Mouse (Mus musculus) intestine, embryonic 15.5 days (tissue): ENCODE measurements at regions not wholly inside any gene's neighbourhood (a gene's known extent, or its start where the extent isn't known, plus 50 kb on each side); places are given as distances from the start of the nearest gene placed in this dataset.
A peak's percentile ranks its signal among the peaks of the same experiment; 100 is the strongest.

ENCODE experiments used
- ATAC-seq: fragments of 200-750 bp; cut with Nextera tagmentation; 2 replicates; pipeline ENCODE4 v1.8.0; 2017; ENCODE audit warnings: moderate TSS enrichment, moderate library complexity
- H3K27ac ChIP-seq: fragments of 300-500 bp; sonication (generic); 2 replicates; pipeline ENCODE4 v1.5.1; 2015; ENCODE audit warnings: mild to moderate bottlenecking, inconsistent platforms
- H3K27me3 ChIP-seq: fragments of 300-500 bp; sonication (generic); replicated peaks from 2 replicates; pipeline ENCODE4 v1.6.1; 2015; ENCODE audit warnings: inconsistent platforms
- H3K36me3 ChIP-seq: fragments of 300-500 bp; sonication (generic); 2 replicates; pipeline ENCODE4 v1.6.1; 2015; ENCODE audit warnings: inconsistent platforms
- H3K4me1 ChIP-seq: fragments of 300-500 bp; sonication (generic); replicated peaks from 2 replicates; pipeline ENCODE4 v1.6.1; 2015; ENCODE audit warnings: inconsistent platforms
- H3K4me2 ChIP-seq: fragments of 300-500 bp; sonication (generic); replicated peaks from 2 replicates; pipeline ENCODE4 v1.6.1; 2015; ENCODE audit warnings: mild to moderate bottlenecking, inconsistent platforms
- H3K4me3 ChIP-seq: fragments of 300-500 bp; sonication (generic); replicated peaks from 2 replicates; pipeline ENCODE4 v1.5.1; 2015; ENCODE audit warnings: inconsistent platforms
- H3K9ac ChIP-seq: fragments of 300-500 bp; sonication (generic); 2 replicates; pipeline ENCODE4 v1.6.1; 2015; ENCODE audit warnings: inconsistent platforms
- H3K9me3 ChIP-seq: fragments of 300-500 bp; sonication (generic); 2 replicates; pipeline ENCODE4 v1.6.1; 2016; ENCODE audit warnings: inconsistent platforms
- WGBS: fragments of 180-500 bp; shearing (Covaris S2); methylation state at CpG from one replicate; pipeline ENCODE4 v1.1.7; 2015; 5-methylcytosine and 5-hydroxymethylcytosine counted together

DNA sequence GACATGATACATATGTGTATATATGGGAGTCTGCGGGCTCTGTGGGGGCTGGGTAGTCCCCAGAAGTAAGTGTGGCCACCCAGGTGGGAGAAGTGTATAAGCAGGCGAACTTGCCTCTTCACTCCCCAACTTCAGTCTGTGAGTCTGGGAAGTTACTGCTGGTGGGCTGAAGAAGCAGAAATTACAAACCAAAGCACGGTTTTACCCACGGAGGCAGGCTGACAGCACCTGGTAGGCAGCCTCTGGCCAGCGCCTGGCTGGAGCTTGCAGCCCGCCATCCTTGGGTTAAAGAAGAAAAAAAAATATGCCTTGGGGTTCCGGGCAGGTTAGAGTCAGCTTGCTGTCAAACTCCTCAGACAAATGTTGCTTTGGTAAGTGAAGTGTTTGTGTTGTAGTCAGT is 131.9 kb upstream of the Ubr2 start:
- no peaks in the 10 kb centered on the region for H3K36me3 ChIP-seq
- peak overlapping the region; percentile 98 for H3K27ac ChIP-seq
- peak overlapping the region; percentile 87 for H3K4me2 ChIP-seq
- WGBS: 0% methylated on average over 7 of the region's 7 CpGs
- H3K27me3 ChIP-seq: no peaks in the 10 kb centered on the region
- ATAC-seq: no peak
- peaks cover 30% of the 10 kb centered on the region; the same call in 1 of the 2 replicates for H3K4me1 ChIP-seq
- peak overlapping the region; percentile 62 for H3K4me3 ChIP-seq
- H3K9ac ChIP-seq: peak overlapping the region; percentile 76
- H3K9me3 ChIP-seq: no peaks in the 10 kb centered on the region

DNA sequence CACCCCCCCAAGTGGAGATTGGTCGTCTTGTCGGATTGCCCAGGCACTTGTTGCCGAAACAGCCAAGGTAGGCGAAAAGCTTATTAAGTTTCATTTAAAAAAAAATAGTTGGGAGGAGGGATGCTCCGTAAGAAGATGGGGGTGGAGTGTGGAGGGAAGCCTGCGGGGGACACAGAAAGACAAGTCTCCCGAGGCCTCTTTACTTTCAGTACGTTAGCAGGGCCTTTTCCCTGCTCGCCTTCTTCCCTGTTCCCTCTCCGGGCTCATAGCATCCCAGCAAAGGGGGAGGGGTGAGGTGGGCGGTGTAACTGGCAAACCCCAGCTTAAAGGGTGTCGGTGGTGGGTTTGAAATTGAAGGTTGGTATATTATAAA is 131.5 kb upstream of the Ubr2 start:
- H3K4me3 ChIP-seq: peak overlapping the region; percentile 62
- H3K9me3 ChIP-seq: no peaks in the 10 kb centered on the region
- H3K9ac ChIP-seq: peak overlapping the region; percentile 76
- peaks cover 28% of the 10 kb centered on the region; the same call in 1 of the 2 replicates for H3K4me1 ChIP-seq
- WGBS: under 1% methylated on average over 12 of the region's 12 CpGs
- H3K4me2 ChIP-seq: peak overlapping the region; percentile 87
- ATAC-seq: no peak
- H3K36me3 ChIP-seq: no peaks in the 10 kb centered on the region
- H3K27me3 ChIP-seq: no peaks in the 10 kb centered on the region
- peak overlapping the region; percentile 98 for H3K27ac ChIP-seq

DNA sequence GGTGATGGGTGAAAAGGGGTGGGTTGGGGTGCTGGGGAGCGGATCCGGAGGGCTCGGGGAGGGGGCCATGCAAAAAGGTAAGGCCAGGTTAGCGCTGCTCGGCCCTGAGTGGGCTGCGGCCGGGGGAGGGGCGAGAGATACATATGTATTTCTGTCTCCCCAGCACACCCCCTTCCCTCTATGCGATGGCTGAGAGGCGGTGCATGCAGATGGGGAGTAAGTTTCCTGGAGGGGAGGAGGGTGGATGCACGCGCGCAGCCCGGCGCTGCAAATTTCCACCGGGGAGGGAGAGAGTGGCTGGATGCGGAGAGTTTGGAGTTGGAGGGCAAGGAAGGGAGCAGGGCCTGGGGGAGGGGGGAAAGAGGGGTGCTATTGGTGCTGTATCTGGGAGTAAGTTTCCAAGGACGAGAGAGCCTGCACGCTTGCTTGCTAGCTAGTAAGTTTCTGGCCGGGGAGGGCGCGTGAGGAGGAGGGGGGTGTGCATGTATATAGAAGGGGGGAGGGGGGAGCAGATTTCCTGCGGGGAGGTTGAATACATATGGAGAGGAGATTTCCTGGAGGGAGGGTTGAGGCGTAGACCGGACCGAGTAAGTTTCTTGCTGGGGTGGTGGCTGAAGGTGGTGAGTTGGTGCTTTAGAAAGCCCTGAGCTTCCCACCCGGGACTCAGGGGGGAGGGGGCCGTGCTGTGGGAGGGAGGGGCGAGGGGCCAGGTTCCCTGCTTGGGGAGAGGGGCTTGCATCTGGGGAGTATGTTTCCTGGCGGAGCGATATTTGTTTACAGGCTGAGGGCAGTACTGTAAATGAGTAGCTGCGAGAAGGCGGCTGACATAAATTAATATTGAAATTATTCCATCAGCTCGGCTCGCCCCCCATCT is 130.8 kb upstream of the Ubr2 start:
- ATAC-seq: peak; percentile 67
- H3K4me3 ChIP-seq: peak overlapping the region; percentile 62
- H3K27ac ChIP-seq: peak overlapping the region; percentile 98
- peak overlapping the region; percentile 76 for H3K9ac ChIP-seq
- no peaks in the 10 kb centered on the region for H3K36me3 ChIP-seq
- H3K27me3 ChIP-seq: no peaks in the 10 kb centered on the region
- under 1% methylated on average over 34 of the region's 35 CpGs for WGBS
- no peaks in the 10 kb centered on the region for H3K9me3 ChIP-seq
- peaks cover 28% of the 10 kb centered on the region; the same call in 1 of the 2 replicates for H3K4me1 ChIP-seq
- H3K4me2 ChIP-seq: peak overlapping the region; percentile 87

DNA sequence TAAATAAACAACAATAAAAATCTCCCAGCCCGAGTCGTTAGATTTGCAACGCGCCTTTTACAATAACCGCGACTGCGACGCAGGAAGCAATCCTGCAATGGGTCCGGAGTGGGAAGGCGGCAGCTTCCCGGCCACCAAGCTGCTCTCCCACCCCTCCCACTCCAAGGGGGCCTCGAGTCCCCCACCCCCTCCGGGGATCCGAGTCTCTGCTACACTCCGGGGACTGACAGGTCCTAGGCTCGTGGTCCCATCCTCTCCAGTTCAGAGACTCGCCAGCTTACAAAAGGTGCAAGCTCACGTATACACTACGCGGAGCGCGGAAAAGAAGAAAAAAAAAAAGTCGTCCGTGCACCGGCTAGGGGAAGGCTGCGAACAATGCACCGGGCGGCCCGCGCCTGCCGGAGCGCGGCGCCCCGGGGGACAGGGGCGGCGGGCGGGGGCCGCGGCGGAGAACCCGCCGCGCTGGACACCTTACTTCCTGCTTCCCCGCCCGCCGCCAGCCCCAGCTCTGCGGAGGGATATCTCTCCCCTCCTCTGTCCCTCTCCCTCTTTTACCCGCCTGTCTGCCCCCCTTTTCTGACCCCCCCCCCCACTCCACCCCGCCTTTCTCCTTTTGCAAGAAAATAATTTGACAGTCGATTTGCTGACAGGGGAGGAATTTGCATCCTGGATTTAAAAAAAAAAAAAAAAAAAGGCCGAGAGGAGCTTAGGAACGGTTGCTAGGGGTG is 130.0 kb upstream of the Ubr2 start:
- WGBS: under 1% methylated on average over 51 of the region's 53 CpGs
- H3K4me2 ChIP-seq: peak overlapping the region; percentile 87
- no peaks in the 10 kb centered on the region for H3K9me3 ChIP-seq
- H3K36me3 ChIP-seq: no peaks in the 10 kb centered on the region
- peaks cover 28% of the 10 kb centered on the region; the same call in 1 of the 2 replicates for H3K4me1 ChIP-seq
- ATAC-seq: peak; percentile 54
- H3K27ac ChIP-seq: peak overlapping the region; percentile 98
- H3K9ac ChIP-seq: peak overlapping the region; percentile 76
- H3K4me3 ChIP-seq: peak overlapping the region; percentile 62
- H3K27me3 ChIP-seq: no peaks in the 10 kb centered on the region

GRCm38 (mm10) chr17:47139730-47140231 is 129.4 kb upstream of the Ubr2 start:
- Histone ChIP-seq H3K27me3 (no peaks in the 10 kb centered on the region), H3K27ac (peak overlapping the region; percentile 98)
- WGBS: 1% methylated on average over 32 of the region's 34 CpGs

DNA sequence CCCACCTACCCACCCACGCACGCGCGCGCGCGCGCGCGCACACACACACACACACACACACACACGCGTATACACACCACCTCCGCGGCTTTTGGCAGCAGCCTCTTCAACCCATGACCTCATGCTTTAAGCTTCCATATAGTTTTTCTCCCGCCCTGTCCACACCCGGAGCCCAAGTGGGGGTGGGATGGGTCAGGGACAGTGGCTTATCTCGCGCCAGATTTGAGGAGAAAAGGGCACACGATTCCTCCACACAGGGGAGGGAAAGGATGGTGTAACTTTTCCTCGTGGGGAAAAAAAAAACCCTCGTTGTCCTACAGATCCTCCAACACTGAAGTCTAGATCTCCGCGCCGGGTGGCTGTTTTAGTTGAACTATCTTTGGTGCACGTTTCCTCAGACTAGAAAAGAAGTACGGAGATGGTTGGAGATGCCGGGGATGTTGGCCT is 128.8 kb upstream of the Ubr2 start:
- peaks cover 22% of the 10 kb centered on the region; the same call in 1 of the 2 replicates for H3K4me1 ChIP-seq
- peak overlapping the region; percentile 76 for H3K9ac ChIP-seq
- H3K27ac ChIP-seq: peak overlapping the region; percentile 75
- H3K4me3 ChIP-seq: peak overlapping the region; percentile 62
- 1% methylated on average over 27 of the region's 27 CpGs for WGBS
- H3K36me3 ChIP-seq: no peaks in the 10 kb centered on the region
- ATAC-seq: peak; percentile 1; the same call in 1 of the 2 replicates
- H3K9me3 ChIP-seq: no peaks in the 10 kb centered on the region
- peak overlapping the region; percentile 87 for H3K4me2 ChIP-seq
- H3K27me3 ChIP-seq: no peaks in the 10 kb centered on the region

More at GRCm38 (mm10) chr17:47139730-47140231, 129.4 kb upstream of the Ubr2 start:
- H3K4me1 ChIP-seq: peaks cover 23% of the 10 kb centered on the region; the same call in 1 of the 2 replicates
- H3K4me3 ChIP-seq: peak overlapping the region; percentile 62
- no peaks in the 10 kb centered on the region for H3K9me3 ChIP-seq
- peak; percentile 90 for ATAC-seq
- H3K36me3 ChIP-seq: no peaks in the 10 kb centered on the region
- peak overlapping the region; percentile 87 for H3K4me2 ChIP-seq
- peak overlapping the region; percentile 76 for H3K9ac ChIP-seq

- no peaks in the 10 kb centered on the region for H3K36me3 ChIP-seq
- peaks cover 14% of the 10 kb centered on the region; the same call in 1 of the 2 replicates for H3K4me1 ChIP-seq
- ATAC-seq: 0 out of 2 replicates have a peak, but pooled peaks have one; percentile 3
- 43% methylated on average over 6 of the region's 6 CpGs for WGBS
- H3K27ac ChIP-seq: peak overlapping the region; percentile 75
- no peak overlapping the region for H3K9ac ChIP-seq
- no peaks in the 10 kb centered on the region for H3K27me3 ChIP-seq
- H3K9me3 ChIP-seq: no peaks in the 10 kb centered on the region
- H3K4me3 ChIP-seq: no peak overlapping the region
- peak overlapping the region; percentile 87 for H3K4me2 ChIP-seq
Measured at GRCm38 (mm10) chr17:47138174-47138573, 127.8 kb upstream of the Ubr2 start.

DNA sequence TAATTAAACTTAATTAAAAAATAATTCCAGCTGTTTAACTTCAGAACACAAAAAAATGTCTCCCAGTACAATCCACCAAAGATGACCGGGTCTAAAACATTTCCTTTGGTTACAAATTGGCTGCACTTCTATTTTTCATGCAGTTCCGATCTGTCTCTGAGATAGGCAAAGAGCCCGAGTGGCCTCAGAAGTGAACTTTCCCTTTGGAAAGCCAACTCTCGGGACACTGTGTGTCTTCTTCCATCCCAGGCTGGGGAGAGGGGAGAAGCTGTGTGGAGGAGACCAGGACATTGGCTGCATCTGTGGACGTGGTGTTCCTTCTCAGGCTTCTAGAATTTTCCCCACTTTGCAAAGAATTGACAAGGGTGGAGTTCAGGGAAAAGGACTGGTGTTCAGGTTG is 125.0 kb upstream of the Ubr2 start:
- ATAC-seq: no peak
- Histone ChIP-seq H3K27me3 (no peaks in the 10 kb centered on the region), H3K4me2 (no peak overlapping the region), H3K4me3 (no peak overlapping the region), H3K27ac (no peak overlapping the region), H3K9me3 (no peaks in the 10 kb centered on the region), H3K4me1 (peaks cover 9% of the 10 kb centered on the region; the same call in 1 of the 2 replicates), H3K36me3 (no peaks in the 10 kb centered on the region), H3K9ac (no peak overlapping the region)
- WGBS: 80% methylated on average over 5 of the region's 5 CpGs

DNA sequence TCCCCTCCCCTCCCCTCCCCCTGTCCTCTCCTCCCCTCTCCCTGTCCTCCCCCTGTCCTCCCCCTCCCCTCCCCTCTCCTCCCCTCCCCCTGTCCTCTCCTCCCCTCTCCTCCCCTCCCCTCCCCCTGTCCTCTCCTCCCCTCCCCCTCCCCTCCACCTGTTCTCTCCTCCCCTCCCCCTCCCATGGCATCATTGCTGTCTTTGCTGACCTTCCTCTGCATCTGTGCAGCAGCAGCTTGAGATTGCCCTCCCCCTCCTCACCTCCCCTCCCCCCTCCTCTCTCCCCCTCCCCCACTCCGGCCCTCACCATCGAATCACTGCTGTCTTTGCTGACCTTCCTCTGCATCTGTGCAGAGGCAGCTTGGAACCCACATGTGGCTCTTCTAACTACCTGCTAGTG is 123.4 kb upstream of the Ubr2 start:
- Histone ChIP-seq H3K9ac (no peak overlapping the region), H3K4me1 (peaks cover 5% of the 10 kb centered on the region; the same call in 1 of the 2 replicates), H3K4me2 (no peak overlapping the region), H3K27ac (no peak overlapping the region), H3K9me3 (no peaks in the 10 kb centered on the region), H3K4me3 (no peak overlapping the region), H3K27me3 (no peaks in the 10 kb centered on the region), H3K36me3 (no peaks in the 10 kb centered on the region)
- 48% methylated on average over 2 of the region's 2 CpGs for WGBS
- ATAC-seq: no peak

DNA sequence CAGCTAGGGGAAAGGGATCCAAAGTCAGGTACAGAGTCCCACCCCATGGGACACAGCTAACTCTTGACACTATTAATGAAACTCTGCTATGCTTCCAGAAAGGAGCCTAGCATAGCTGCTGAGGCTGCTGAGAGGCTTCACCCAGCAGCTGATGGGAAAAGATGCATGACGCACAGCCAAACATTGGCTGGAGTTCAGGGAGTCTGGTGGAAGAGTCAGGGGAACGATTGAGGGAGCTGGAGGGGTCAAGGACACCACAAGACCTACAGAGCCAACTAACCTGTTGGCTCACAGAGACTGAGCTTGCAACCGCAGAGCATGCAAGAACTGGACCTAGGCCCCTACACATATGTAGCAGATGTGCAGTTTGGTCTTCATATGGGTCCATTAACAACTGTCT is 117.2 kb upstream of the Ubr2 start:
- WGBS: 72% methylated on average over 3 of the region's 3 CpGs
- ATAC-seq: no peak
- Histone ChIP-seq H3K4me2 (no peak overlapping the region), H3K9me3 (no peaks in the 10 kb centered on the region), H3K27me3 (no peaks in the 10 kb centered on the region), H3K4me3 (no peak overlapping the region), H3K27ac (no peak overlapping the region), H3K36me3 (no peaks in the 10 kb centered on the region), H3K9ac (no peak overlapping the region), H3K4me1 (no peaks in the 10 kb centered on the region)

DNA sequence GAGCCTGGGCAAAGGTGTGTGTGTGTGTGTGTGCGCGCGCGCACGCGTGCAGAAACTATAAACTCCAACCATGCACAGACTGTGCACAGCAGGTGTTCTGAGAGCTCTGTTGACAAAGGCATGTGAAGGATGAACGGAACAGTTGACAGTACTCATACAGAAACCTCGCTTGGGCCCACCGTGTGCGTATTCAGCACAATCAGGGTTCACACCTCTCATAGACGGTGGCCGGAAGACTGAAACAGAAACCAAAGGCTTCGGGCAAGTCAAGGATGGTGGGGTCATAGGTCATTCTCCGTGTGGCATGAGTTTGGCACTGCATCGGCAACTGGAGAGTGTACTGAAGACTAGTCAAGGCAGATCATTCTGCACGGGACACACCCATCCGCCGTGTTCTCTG is 113.2 kb upstream of the Ubr2 start:
- Histone ChIP-seq H3K4me2 (no peak overlapping the region), H3K4me1 (no peaks in the 10 kb centered on the region), H3K27ac (no peak overlapping the region), H3K27me3 (no peaks in the 10 kb centered on the region), H3K9ac (no peak overlapping the region), H3K36me3 (no peaks in the 10 kb centered on the region), H3K4me3 (no peak overlapping the region), H3K9me3 (no peaks in the 10 kb centered on the region)
- ATAC-seq: no peak
- 92% methylated on average over 18 of the region's 18 CpGs for WGBS

DNA sequence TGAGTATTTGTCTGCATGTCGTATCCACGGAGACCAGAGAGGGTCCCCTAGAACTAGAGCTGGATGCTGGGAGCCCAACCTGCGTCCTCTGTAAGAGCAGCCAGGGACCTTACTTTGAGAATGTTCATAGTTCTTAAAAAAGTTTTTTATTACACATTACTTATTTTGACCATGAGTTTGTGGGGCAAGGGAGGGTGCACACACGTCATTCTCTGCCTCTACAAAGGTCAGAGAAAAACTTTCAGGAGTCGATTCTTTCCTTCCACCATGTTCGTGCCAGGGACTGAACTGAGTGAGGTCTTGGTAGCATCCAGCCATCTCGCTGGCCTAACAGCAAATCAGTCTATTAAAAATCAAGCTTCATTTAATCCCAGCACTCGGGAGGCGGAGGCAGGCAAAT is 111.9 kb upstream of the Ubr2 start:
- H3K9ac ChIP-seq: no peak overlapping the region
- ATAC-seq: no peak
- no peaks in the 10 kb centered on the region for H3K27me3 ChIP-seq
- H3K27ac ChIP-seq: no peak overlapping the region
- no peaks in the 10 kb centered on the region for H3K36me3 ChIP-seq
- 80% methylated on average over 9 of the region's 9 CpGs for WGBS
- H3K4me2 ChIP-seq: no peak overlapping the region
- no peaks in the 10 kb centered on the region for H3K4me1 ChIP-seq
- H3K4me3 ChIP-seq: no peak overlapping the region
- H3K9me3 ChIP-seq: no peaks in the 10 kb centered on the region
